Mouse (Mus musculus): ENCODE measurements at regions not wholly inside any gene's neighbourhood (a gene's known extent, or its start where the extent isn't known, plus 50 kb on each side); places are given as distances from the start of the nearest gene placed in this dataset.

- no peak for TF ChIP-seq POLR2A (IDR thresholded peaks at IDR 0.05; ENCODE audit: insufficient read depth, low read length)
- peak; percentile 78 for TF ChIP-seq CTCF (IDR thresholded peaks at IDR 0.05; ENCODE audit: low read depth, low read length)
- TF ChIP-seq EP300 (IDR thresholded peaks at IDR 0.05; ENCODE audit: insufficient read depth, low read depth, low read length) = no peak
Observed at GRCm38 (mm10) chr3:9067048-9067447, 542.8 kb downstream of the Zfp704 start.

All from ES-Bruce4 (cell line).